Mouse (Mus musculus): Measurements from ENCODE around the gene Sobp. TPM values are rescaled to one million over a fixed set of nuclear protein-coding genes. Genes with fewer than 3 reads are reported as not detected.
A peak's percentile ranks its signal among the peaks of the same experiment; 100 is the strongest.

The Sobp gene
- polyA plus RNA-seq, 1 experiment from 2014 or later: 8.9 TPM

DNA sequence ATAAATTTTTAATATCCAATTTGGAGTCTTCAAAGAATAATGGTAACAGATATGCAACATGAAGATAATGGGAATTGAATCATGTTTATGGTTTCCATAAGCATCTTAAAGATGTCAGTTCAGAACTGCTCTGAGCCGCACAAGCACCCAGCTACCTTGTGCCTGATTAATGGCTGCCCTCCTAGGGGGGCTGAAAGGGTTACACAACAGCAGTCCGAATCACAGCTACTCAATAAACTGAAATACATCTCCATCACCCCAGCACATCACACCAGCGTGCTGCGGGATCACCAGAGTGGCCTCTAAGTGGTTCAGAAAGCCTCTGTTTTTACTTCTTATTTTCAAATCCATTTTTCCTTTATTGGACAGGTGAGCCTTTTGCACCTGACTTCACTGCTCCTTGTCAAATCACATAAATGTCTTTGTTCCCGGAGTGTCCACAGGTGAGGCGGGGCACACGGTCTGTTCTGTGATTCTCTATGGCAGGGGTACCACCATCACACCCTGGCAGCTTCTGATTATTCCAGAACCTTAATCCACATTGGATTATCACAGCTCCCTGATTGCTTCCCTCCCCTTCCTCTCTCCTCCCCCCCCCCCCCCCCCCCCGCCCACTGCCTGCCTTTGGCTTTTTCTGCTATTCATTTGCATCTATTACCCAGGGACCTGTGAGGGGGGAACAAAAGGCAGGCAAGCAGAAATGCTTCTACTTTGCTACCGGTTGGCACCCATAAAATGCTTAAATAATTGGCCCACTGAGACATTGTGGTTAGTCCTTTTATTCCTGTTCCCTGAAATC, 90.8 kb downstream of the Sobp start:
- H3K9ac ChIP-seq: peak overlapping the region; percentile 14; the same call in 1 of the 2 replicates
- H3K27me3 ChIP-seq: no peaks in the 10 kb centered on the region
- H3K36me3 ChIP-seq (replicated peaks): peaks cover 7% of the 10 kb centered on the region; the same call in 1 of the 2 replicates
- H3K4me2 ChIP-seq: peak overlapping the region; percentile 13; the same call in 1 of the 2 replicates
- peaks cover 24% of the 10 kb centered on the region for H3K4me1 ChIP-seq
- H3K4me3 ChIP-seq (replicated peaks): no peak overlapping the region
- WGBS: 56% methylated on average over 8 of the region's 9 CpGs
- peak; percentile 57 for ATAC-seq (ENCODE audit: low FRiP score)
- H3K9me3 ChIP-seq: no peaks in the 10 kb centered on the region
- H3K27ac ChIP-seq: peak overlapping the region; percentile 67

DNA sequence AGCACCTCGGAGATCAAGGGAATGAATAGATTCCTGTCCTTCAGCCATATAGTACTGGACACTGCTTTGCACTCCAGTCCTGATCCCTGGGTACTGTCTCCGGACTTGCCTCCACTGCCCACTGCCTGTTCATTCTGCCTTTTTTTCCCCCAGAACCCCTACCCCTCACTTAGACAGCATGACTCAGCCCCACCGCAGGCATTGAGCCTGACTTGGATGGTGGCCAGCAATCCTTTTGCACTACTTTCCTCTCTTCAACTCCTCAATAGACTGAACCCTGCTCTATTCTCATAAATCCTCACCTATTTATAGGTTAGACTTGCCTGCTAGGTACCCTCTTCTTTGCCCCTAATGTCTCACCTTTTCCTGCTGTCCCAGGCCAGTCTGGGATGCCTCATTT, 93.0 kb downstream of the Sobp start:
- no peaks in the 10 kb centered on the region for H3K9me3 ChIP-seq
- no peaks in the 10 kb centered on the region for H3K36me3 ChIP-seq (replicated peaks)
- H3K9ac ChIP-seq: no peak overlapping the region
- H3K27me3 ChIP-seq: no peaks in the 10 kb centered on the region
- 77% methylated on average over 3 of the region's 3 CpGs for WGBS
- H3K4me3 ChIP-seq (replicated peaks): no peak overlapping the region
- H3K4me1 ChIP-seq: peaks cover 24% of the 10 kb centered on the region
- H3K4me2 ChIP-seq: no peak overlapping the region
- no peak overlapping the region for H3K27ac ChIP-seq
- ATAC-seq (ENCODE audit: low FRiP score): no peak

DNA sequence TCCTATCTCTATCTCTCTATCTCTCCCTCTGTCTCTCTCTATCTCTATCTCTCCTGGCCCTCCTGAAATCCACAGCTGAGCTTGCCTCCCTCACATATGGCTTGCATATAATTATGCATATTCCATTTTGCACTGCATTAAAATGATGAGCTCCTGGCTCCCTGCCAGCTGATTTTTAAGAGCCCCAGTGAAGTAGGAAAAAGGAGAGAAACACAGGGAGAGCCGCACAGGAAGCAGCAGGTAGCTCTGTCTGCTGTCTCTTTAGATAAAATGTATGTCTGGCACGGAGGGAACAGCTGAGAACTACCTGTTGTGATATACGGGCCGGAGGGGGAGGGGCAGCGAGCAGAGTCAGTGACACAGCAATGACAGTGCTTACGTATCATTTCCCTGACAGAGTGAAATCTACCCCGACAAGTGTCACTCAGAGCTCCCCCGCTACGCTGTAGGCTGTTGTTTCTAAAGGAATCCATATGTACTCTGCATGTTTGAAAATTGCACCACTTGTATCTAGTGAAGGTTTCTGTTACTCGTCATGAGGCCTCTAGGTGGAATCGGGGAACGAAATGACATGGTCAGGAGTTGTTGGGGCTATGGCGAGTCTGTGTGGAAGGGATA, 98.7 kb downstream of the Sobp start:
- Histone ChIP-seq H3K4me1 (peaks cover 32% of the 10 kb centered on the region), H3K27ac (no peak overlapping the region), H3K36me3 (replicated peaks) (no peaks in the 10 kb centered on the region), H3K9me3 (no peaks in the 10 kb centered on the region), H3K9ac (no peak overlapping the region), H3K4me2 (no peak overlapping the region), H3K4me3 (replicated peaks) (no peak overlapping the region), H3K27me3 (no peaks in the 10 kb centered on the region)
- peak; percentile 30; the same call in 1 of the 2 replicates for ATAC-seq (ENCODE audit: low FRiP score)
- 70% methylated on average over 13 of the region's 13 CpGs for WGBS

DNA sequence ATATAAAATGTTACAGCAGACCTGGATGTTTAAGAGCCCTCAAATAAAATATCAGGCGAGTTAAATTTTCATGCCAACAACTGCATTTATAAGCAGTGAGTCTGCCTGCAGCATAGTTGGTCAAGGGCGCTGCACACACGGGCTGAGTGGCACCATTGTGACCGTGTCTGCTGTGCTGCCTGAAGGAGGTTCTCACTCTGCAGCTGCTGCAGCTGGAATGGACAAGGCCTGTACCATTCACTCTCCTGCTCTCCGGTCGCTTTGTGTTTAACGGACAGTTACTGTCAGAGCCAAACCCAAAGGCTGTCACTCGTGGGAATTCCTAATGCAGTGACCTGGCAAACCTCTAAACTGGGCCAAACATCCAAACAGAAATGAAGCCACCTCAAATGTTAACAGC, 101.0 kb downstream of the Sobp start:
- Histone ChIP-seq H3K4me1 (peaks cover 32% of the 10 kb centered on the region), H3K4me2 (no peak overlapping the region), H3K27ac (0 out of 2 replicates have a peak overlapping the region, but pooled peaks have one; percentile 2), H3K27me3 (no peaks in the 10 kb centered on the region), H3K9ac (no peak overlapping the region), H3K4me3 (replicated peaks) (no peak overlapping the region), H3K36me3 (replicated peaks) (no peaks in the 10 kb centered on the region), H3K9me3 (no peaks in the 10 kb centered on the region)
- no peak for ATAC-seq (ENCODE audit: low FRiP score)
- WGBS: 46% methylated on average over 8 of the region's 8 CpGs

DNA sequence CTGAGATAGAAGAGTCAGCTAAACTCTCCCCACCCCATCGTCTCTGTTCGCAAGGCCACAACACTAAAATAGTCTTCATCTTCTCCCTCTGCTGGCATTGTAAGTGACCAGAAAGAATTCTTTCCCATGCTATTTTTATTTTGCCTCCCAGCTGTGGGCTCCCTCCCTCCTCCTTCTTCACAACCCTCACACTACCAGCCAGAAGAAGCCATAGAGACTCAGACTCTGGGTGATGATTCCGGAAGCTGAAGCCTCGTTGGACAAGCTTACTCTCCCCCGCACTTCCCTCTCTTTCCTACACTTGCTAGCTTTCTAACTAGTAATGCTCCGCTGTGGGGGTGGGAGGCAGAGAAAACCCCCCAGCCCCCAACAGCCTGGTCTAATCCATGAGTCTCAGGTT, 103.4 kb downstream of the Sobp start:
- Histone ChIP-seq H3K27ac (no peak overlapping the region), H3K4me1 (peaks cover 27% of the 10 kb centered on the region), H3K4me2 (no peak overlapping the region), H3K27me3 (no peaks in the 10 kb centered on the region), H3K4me3 (replicated peaks) (no peak overlapping the region), H3K9me3 (no peaks in the 10 kb centered on the region), H3K9ac (no peak overlapping the region), H3K36me3 (replicated peaks) (no peaks in the 10 kb centered on the region)
- no peak for ATAC-seq (ENCODE audit: low FRiP score)
- 90% methylated on average over 6 of the region's 6 CpGs for WGBS

DNA sequence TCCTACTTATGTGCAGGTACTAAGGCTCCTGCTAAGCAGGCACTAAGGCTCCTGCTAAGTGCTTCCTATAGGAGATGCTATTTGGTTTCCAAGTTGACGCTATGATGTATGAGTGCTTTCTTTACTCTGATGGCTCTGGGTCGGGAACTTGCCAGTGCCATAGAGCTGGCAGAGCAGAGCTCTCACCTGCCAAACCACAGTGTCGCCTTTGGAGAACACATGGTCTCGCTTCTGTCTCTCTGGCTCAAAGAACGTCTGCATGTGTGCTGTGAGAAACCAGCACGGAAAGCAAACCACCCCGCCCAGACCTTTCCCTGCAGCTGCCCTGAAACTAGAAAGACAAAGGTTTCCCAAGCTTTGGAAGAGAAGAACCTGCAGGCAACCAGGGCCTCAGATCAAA, 109.0 kb downstream of the Sobp start:
- ATAC-seq (ENCODE audit: low FRiP score): no peak
- Histone ChIP-seq H3K4me3 (replicated peaks) (no peak overlapping the region), H3K27ac (no peak overlapping the region), H3K4me2 (no peak overlapping the region), H3K4me1 (peaks cover 4% of the 10 kb centered on the region; the same call in 1 of the 2 replicates), H3K9ac (no peak overlapping the region), H3K9me3 (no peaks in the 10 kb centered on the region), H3K27me3 (no peaks in the 10 kb centered on the region), H3K36me3 (replicated peaks) (no peaks in the 10 kb centered on the region)
- 90% methylated on average over 7 of the region's 7 CpGs for whole genome bisulfite sequencing

DNA sequence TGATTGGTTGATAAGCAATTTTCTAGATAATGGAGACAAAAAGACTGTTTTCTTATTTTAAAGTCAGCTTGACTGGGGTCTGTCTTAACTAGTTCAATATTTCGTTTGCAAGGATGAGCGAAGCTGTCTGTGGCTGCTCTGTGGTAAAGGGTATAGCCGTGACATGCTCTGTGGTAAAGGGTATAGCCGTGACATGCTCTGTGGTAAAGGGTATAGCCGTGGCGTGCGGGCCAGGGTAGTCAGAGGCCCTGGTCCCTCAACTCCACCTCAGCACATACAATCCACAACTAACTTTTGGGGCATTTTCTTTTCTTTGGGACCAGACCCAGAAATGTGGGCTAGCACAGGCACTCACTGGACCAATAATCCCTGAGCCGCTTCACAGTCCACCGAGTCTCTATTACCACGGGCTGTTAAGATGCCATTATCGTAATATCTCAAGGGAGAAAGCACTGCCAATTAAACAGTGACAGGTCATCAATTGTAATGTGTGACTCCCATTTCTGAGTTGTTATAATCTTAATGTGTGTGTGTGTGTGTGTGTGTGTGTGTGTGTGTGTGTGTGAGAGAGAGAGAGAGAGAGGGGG, 112.7 kb downstream of the Sobp start:
- Histone ChIP-seq H3K27me3 (no peaks in the 10 kb centered on the region), H3K27ac (no peak overlapping the region), H3K4me1 (peaks cover 4% of the 10 kb centered on the region; the same call in 1 of the 2 replicates), H3K4me3 (replicated peaks) (no peak overlapping the region), H3K4me2 (no peak overlapping the region), H3K9ac (no peak overlapping the region), H3K9me3 (no peaks in the 10 kb centered on the region), H3K36me3 (replicated peaks) (no peaks in the 10 kb centered on the region)
- WGBS: 84% methylated on average over 11 of the region's 11 CpGs
- no peak for ATAC-seq (ENCODE audit: low FRiP score)

DNA sequence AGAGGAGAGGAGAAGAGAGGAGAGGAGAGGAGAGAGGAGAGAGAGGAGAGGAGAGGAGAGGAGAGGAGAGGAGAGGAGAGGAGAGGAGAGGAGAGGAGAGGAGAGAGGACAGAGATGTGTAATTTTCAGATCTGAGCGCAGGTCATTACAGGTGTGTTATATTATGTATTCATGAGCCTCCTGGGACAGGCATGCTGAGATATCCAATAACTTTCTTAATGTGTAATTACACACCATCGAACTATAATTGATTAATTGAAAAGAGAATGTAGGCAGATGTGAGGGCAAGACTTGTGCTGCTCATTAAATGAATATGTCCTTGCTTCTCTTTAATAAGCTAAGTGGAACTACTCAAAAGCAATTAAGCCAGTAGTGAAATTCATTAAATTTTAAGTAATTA, 118.9 kb downstream of the Sobp start:
- 78% methylated on average over 2 of the region's 2 CpGs for WGBS

DNA sequence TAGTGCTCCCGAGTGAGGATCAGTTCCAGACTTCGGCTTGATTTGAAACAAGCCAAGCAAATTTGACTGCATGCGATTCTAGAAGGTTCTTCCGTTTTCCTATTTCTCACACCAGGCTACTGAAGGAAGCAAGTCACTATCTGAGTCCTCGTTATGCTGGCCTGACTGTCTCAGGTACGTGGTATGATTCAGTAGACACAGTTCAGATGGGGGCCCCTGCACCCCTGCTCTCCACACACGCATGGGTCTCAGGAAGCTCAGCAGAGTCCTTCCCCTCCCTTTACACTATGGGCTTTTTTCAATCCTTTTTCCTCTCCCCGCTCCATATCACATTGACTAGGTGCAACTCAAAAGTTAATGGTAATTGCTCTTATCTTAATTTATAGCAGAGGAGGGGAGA, 119.6 kb downstream of the Sobp start:
- WGBS: 77% methylated on average over 8 of the region's 8 CpGs
- ATAC-seq (ENCODE audit: low FRiP score): no peak
- H3K4me3 ChIP-seq (replicated peaks): no peak overlapping the region
- no peaks in the 10 kb centered on the region for H3K9me3 ChIP-seq
- H3K4me1 ChIP-seq: peaks cover 11% of the 10 kb centered on the region
- no peak overlapping the region for H3K9ac ChIP-seq
- no peak overlapping the region for H3K4me2 ChIP-seq
- H3K36me3 ChIP-seq (replicated peaks): no peaks in the 10 kb centered on the region
- no peaks in the 10 kb centered on the region for H3K27me3 ChIP-seq
- no peak overlapping the region for H3K27ac ChIP-seq

More for the DNA sequence above, 118.9 kb downstream of the Sobp start:
- Histone ChIP-seq H3K4me1 (peaks cover 11% of the 10 kb centered on the region), H3K4me2 (no peak overlapping the region), H3K4me3 (replicated peaks) (no peak overlapping the region), H3K27ac (no peak overlapping the region), H3K9ac (no peak overlapping the region), H3K27me3 (no peaks in the 10 kb centered on the region), H3K36me3 (replicated peaks) (no peaks in the 10 kb centered on the region), H3K9me3 (no peaks in the 10 kb centered on the region)
- ATAC-seq (ENCODE audit: low FRiP score): no peak

DNA sequence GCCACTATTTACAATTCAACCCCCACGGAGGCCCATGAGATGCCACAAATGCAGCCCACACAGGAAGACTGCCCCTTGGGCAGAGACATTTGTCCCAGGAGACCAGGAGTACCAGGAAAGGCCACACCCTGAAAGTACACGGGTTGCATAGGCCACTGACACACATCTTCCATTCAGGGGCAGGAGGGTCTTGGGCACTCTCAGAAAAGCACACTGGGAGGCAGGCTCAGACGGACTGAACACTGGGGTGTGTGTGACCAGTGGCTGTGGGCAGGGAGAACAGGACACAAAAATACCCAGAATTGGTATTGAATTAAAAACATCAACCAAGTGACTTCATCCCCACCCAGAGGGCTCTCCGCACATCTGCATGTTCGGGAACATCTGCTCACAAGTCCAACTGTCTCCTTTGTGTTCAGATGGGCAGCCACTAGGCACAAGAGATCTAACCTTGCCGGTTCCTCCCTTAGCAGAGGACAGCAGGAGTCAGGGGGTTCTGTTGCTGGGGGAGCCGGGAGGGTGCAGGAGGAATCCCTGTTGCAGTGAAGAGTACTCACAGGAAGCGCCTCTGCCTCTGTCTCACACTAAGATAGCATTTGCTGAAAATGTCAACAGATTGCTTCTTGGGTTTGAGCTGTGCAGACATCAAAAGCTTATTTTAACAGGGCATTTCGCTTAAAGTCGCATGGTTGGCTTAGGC, 120.3 kb downstream of the Sobp start:
- ATAC-seq (ENCODE audit: low FRiP score): no peak
- Histone ChIP-seq H3K4me3 (replicated peaks) (no peak overlapping the region), H3K9ac (no peak overlapping the region), H3K4me1 (peaks cover 11% of the 10 kb centered on the region), H3K9me3 (no peaks in the 10 kb centered on the region), H3K4me2 (no peak overlapping the region), H3K27me3 (no peaks in the 10 kb centered on the region), H3K27ac (0 out of 2 replicates have a peak overlapping the region, but pooled peaks have one; percentile 19), H3K36me3 (replicated peaks) (no peaks in the 10 kb centered on the region)
- WGBS: 70% methylated on average over 10 of the region's 10 CpGs

DNA sequence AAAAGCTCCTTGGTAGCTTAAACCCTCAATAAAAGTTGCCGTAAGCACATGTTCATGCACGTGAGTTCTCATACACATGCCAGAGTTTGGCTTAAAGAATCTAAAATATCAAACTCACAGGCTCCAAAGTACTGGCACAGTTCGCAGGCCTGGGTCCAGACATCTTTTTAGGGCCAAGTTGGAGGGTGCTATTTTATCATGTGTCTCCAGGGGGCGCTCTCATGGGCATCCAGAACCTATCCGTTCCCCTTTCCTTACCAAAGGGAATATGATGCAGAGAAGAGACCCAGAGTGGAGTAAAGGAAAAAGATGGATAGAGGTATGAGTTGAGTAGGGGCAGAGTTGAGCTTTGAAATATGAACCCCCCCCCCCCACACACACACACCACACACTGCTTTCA, 121.9 kb downstream of the Sobp start:
- no peaks in the 10 kb centered on the region for H3K27me3 ChIP-seq
- peaks cover 11% of the 10 kb centered on the region for H3K4me1 ChIP-seq
- WGBS: 48% methylated on average over 5 of the region's 5 CpGs
- H3K27ac ChIP-seq: no peak overlapping the region; the same call in 1 of the 2 replicates
- no peak overlapping the region for H3K9ac ChIP-seq
- no peak overlapping the region for H3K4me3 ChIP-seq (replicated peaks)
- H3K4me2 ChIP-seq: no peak overlapping the region
- no peaks in the 10 kb centered on the region for H3K9me3 ChIP-seq
- no peak for ATAC-seq (ENCODE audit: low FRiP score)
- no peaks in the 10 kb centered on the region for H3K36me3 ChIP-seq (replicated peaks)

DNA sequence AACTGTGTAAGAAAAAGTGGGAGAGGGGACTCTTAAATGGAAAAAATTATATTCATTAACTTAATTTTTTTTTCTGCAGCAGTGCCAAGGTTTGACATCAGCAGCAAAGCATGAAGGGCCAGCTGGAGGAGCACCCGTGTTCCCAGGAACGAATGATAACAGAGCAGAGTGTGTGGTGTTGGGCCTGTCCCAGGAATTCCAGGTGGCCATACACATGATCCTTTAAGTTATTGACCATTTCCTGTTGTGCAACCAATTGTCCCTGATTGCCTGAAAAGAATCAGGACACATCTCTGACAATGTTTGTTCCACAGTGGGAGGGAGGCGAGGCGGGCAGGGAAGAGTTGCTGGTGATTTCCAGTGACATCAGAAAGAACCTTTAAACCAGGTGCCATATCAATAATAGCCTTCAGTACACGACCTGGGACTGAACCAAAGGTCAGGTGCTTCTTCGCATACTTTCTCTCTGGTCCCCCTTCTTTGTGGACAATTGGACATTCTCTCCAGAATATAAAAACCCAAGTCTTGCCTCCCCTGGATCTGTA, 126.5 kb downstream of the Sobp start:
- ATAC-seq (ENCODE audit: low FRiP score): no peak
- no peaks in the 10 kb centered on the region for H3K9me3 ChIP-seq
- H3K27ac ChIP-seq: no peak overlapping the region
- H3K36me3 ChIP-seq (replicated peaks): no peaks in the 10 kb centered on the region
- 0 out of 2 replicates have a peak, but pooled peaks cover 3% of the 10 kb centered on the region for H3K27me3 ChIP-seq
- peaks cover 20% of the 10 kb centered on the region for H3K4me1 ChIP-seq
- WGBS: 80% methylated on average over 6 of the region's 6 CpGs
- no peak overlapping the region for H3K9ac ChIP-seq
- H3K4me3 ChIP-seq (replicated peaks): no peak overlapping the region
- no peak overlapping the region for H3K4me2 ChIP-seq

Measured in forebrain, embryonic 12.5 days (tissue).